Mouse (Mus musculus): Measurements from ENCODE around the gene Smn1. TPM values are rescaled to one million over a fixed set of nuclear protein-coding genes. Genes with fewer than 3 reads are reported as not detected.

The Smn1 gene
- total RNA-seq, 1 experiment from 2014 or later = 39.0 TPM

Other genes with a start within 250 kb of the Smn1 start
- gene Cartpt, start 223.8 kb upstream of the Smn1 start, total RNA-seq (2017) = not detected in 2 replicates
- 33.9 and 34.1 TPM in 2 replicates for gene Mccc2, start 109.2 kb upstream of the Smn1 start, total RNA-seq (2017)
- 60.0 and 61.8 TPM in 2 replicates for gene Bdp1, start 20.8 kb upstream of the Smn1 start, total RNA-seq (2017)
- 73.1 and 77.2 TPM in 2 replicates for gene Serf1, start 16.8 kb upstream of the Smn1 start, total RNA-seq (2017)
- gene Naip2, start 77.2 kb downstream of the Smn1 start, total RNA-seq (2017) = 11.8 and 13.9 TPM in 2 replicates
- gene Naip5, start 121.5 kb downstream of the Smn1 start, total RNA-seq (2017) = 20.8 and 21.6 TPM in 2 replicates
- gene Naip6, start 192.8 kb downstream of the Smn1 start, total RNA-seq (2017) = 2.6 and 5.3 TPM in 2 replicates

Data from hematopoietic stem cell, adult 5-6 weeks (primary cell).